ENCODE assay signal across 10 mouse cellular contexts in genomic region chr2:85038336-85038735, GRCm38 (mm10). TPM values are rescaled to one million over a fixed set of nuclear protein-coding genes. Genes with fewer than 3 reads are reported as not detected.
DNase-seq lines count a peak whose midpoint lies in the region; ATAC-seq and TF ChIP-seq lines count a peak whose summit lies in the region.
"Had no signal": no experiment of that assay in that cellular context is flagged by ENCODE, and none has a peak within 500 bp of the region (broad histone marks: within the 10 kb centered on the region; RNA-seq: fewer than 3 reads in every experiment).

No protein-coding gene starts in this region.

- WGBS in lung, embryonic 14.5 days = 75% methylated on average over 13 of the region's 13 CpGs
- WGBS in embryonic facial prominence, embryonic 12.5 days = 82% methylated on average over 13 of the region's 13 CpGs
- WGBS in limb, embryonic 10.5 days = 89% methylated on average over 13 of the region's 13 CpGs
- 64% methylated on average over 13 of the region's 13 CpGs for WGBS in olfactory bulb, adult 2 months

- H3K36me3 ChIP-seq in lung, embryonic 14.5 days (ENCODE audit: insufficient read depth) = peaks cover 48% of the 10 kb centered on the region
- H3K36me3 ChIP-seq in embryonic facial prominence, embryonic 12.5 days = peaks cover 42% of the 10 kb centered on the region
- peaks cover 47% of the 10 kb centered on the region for H3K36me3 ChIP-seq in limb, embryonic 10.5 days

- H3K9me3 ChIP-seq in lung, embryonic 14.5 days (ENCODE audit: low read depth, low read length) = no peaks in the 10 kb centered on the region
- no peaks in the 10 kb centered on the region for H3K9me3 ChIP-seq in embryonic facial prominence, embryonic 12.5 days
- no peaks in the 10 kb centered on the region for H3K9me3 ChIP-seq in limb, embryonic 10.5 days (replicated peaks)

- H3K4me2 ChIP-seq in lung, embryonic 14.5 days = peak overlapping the region; percentile 76
- H3K4me2 ChIP-seq in embryonic facial prominence, embryonic 12.5 days (replicated peaks) = peak overlapping the region; percentile 69

- H3K4me1 ChIP-seq in lung, embryonic 14.5 days (ENCODE audit: insufficient read depth) = peaks cover 14% of the 10 kb centered on the region; the same call in 1 of the 2 replicates
- H3K4me1 ChIP-seq in embryonic facial prominence, embryonic 12.5 days = peaks cover 11% of the 10 kb centered on the region
- peaks cover 15% of the 10 kb centered on the region; the same call in 1 of the 2 replicates for H3K4me1 ChIP-seq in limb, embryonic 10.5 days
- H3K4me1 ChIP-seq in olfactory bulb, adult 2 months (ENCODE audit: control insufficient read depth, insufficient read depth, low read length) = peaks cover 3% of the 10 kb centered on the region

- H3K9ac ChIP-seq in lung, embryonic 14.5 days = peak overlapping the region; percentile 88
- peak overlapping the region; percentile 94 for H3K9ac ChIP-seq in embryonic facial prominence, embryonic 12.5 days

- H3K27me3 ChIP-seq in lung, embryonic 14.5 days (ENCODE audit: insufficient read depth, low read length) = no peaks in the 10 kb centered on the region
- no peaks in the 10 kb centered on the region for H3K27me3 ChIP-seq in embryonic facial prominence, embryonic 12.5 days
- no peaks in the 10 kb centered on the region for H3K27me3 ChIP-seq in limb, embryonic 10.5 days (ENCODE audit: low read depth, poor library complexity, severe bottlenecking)

- no peak for TF ChIP-seq POLR2A in olfactory bulb, adult 2 months (IDR thresholded peaks at IDR 0.05; ENCODE audit: insufficient read depth, low read depth, low read length)

- no peak for ATAC-seq in lung, embryonic 14.5 days (ENCODE audit: insufficient read depth)
- ATAC-seq in embryonic facial prominence, embryonic 12.5 days (ENCODE audit: insufficient number of reproducible peaks, insufficient read depth, low FRiP score, low TSS enrichment) = no peak

- H3K4me3 ChIP-seq in lung, embryonic 14.5 days (ENCODE audit: low read depth, low read length) = peak overlapping the region; percentile 74
- H3K4me3 ChIP-seq in embryonic facial prominence, embryonic 12.5 days = peak overlapping the region; percentile 82
- peak overlapping the region; percentile 74 for H3K4me3 ChIP-seq in limb, embryonic 10.5 days
- peak overlapping the region; percentile 4; the same call in 1 of the 2 replicates for H3K4me3 ChIP-seq in olfactory bulb, adult 2 months (ENCODE audit: insufficient read depth, low read depth, low read length)

- peak overlapping the region; percentile 21; the same call in 1 of the 2 replicates for H3K27ac ChIP-seq in lung, embryonic 14.5 days (ENCODE audit: low read depth)
- peak overlapping the region; percentile 90; the same call in 1 of the 2 replicates for H3K27ac ChIP-seq in embryonic facial prominence, embryonic 12.5 days
- H3K27ac ChIP-seq in limb, embryonic 10.5 days = peak overlapping the region; percentile 98
- H3K27ac ChIP-seq in olfactory bulb, adult 2 months (ENCODE audit: insufficient read depth, low read depth, low read length) = no peak overlapping the region

- no peak for DNase-seq in lung, embryonic 14.5 days
- DNase-seq in lung, postnatal 25 days (ENCODE audit: low spot score) = no peak
- DNase-seq in limb, embryonic 10.5 days (ENCODE audit: low spot score) = no peak
- no peak for DNase-seq in cerebellum, postnatal 25 days
- DNase-seq in T-cell, adult 2 months (ENCODE audit: low spot score) = no peak
- no peak for DNase-seq in yolk sac, embryonic 10.5 days (ENCODE audit: low spot score)
- DNase-seq: adrenal gland, adult 2 months; kidney, postnatal 10 days had no signal

- TF ChIP-seq CTCF in lung, embryonic 14.5 days (IDR thresholded peaks at IDR 0.05; ENCODE audit: low read depth) = no peak
- TF ChIP-seq CTCF in olfactory bulb, adult 2 months (IDR thresholded peaks at IDR 0.05; ENCODE audit: insufficient read depth, low read depth, low read length) = no peak

RNA-seq across cellular contexts. Expression of gene P2rx3, which starts 1.1 kb away (rescaled TPM):
- 0.43 and 0.77 TPM in 2 replicates for polyA plus RNA-seq in lung, embryonic 14.5 days (2014; fragmentation: Nextera tagmentation; extraction: Ambion mirVana)
- 15.0 and 20.6 TPM in 2 replicates for polyA plus RNA-seq in embryonic facial prominence, embryonic 12.5 days (2016; fragmentation: Nextera tagmentation; extraction: Ambion mirVana)
- 2.1 and 2.8 TPM in 2 replicates for polyA plus RNA-seq in limb, embryonic 10.5 days (2016; fragmentation: Nextera tagmentation; extraction: Ambion mirVana)
- not detected in 2 replicates for polyA plus RNA-seq in olfactory bulb, adult 2 months (2012; ENCODE audit: insufficient read depth, insufficient read length, low replicate concordance, missing spikeins)

RNA-seq across cellular contexts. Expression of gene Ssrp1, which starts 1.3 kb away (rescaled TPM):
- polyA plus RNA-seq in lung, embryonic 14.5 days (2014; fragmentation: Nextera tagmentation; extraction: Ambion mirVana) = 346 and 352 TPM in 2 replicates
- 310 and 311 TPM in 2 replicates for polyA plus RNA-seq in embryonic facial prominence, embryonic 12.5 days (2016; fragmentation: Nextera tagmentation; extraction: Ambion mirVana)
- polyA plus RNA-seq in limb, embryonic 10.5 days (2016; fragmentation: Nextera tagmentation; extraction: Ambion mirVana) = 421 and 433 TPM in 2 replicates
- not detected in 2 replicates for polyA plus RNA-seq in olfactory bulb, adult 2 months (2012; ENCODE audit: insufficient read depth, insufficient read length, low replicate concordance, missing spikeins)

RNA-seq across cellular contexts. Expression of gene Tnks1bp1, which starts 9.5 kb away (rescaled TPM):
- polyA plus RNA-seq in lung, embryonic 14.5 days (2014; fragmentation: Nextera tagmentation; extraction: Ambion mirVana) = 10.6 and 13.7 TPM in 2 replicates
- 45.3 and 59.2 TPM in 2 replicates for polyA plus RNA-seq in embryonic facial prominence, embryonic 12.5 days (2016; fragmentation: Nextera tagmentation; extraction: Ambion mirVana)
- 28.7 and 32.0 TPM in 2 replicates for polyA plus RNA-seq in limb, embryonic 10.5 days (2016; fragmentation: Nextera tagmentation; extraction: Ambion mirVana)
- polyA plus RNA-seq in olfactory bulb, adult 2 months (2012; ENCODE audit: insufficient read depth, insufficient read length, low replicate concordance, missing spikeins) = not detected in 2 replicates

RNA-seq across cellular contexts. Expression of gene Prg3, which starts 50.3 kb away (rescaled TPM):
- polyA plus RNA-seq in lung, embryonic 14.5 days (2014; fragmentation: Nextera tagmentation; extraction: Ambion mirVana) = not detected in 2 replicates
- not detected in 2 replicates for polyA plus RNA-seq in embryonic facial prominence, embryonic 12.5 days (2016; fragmentation: Nextera tagmentation; extraction: Ambion mirVana)
- polyA plus RNA-seq in limb, embryonic 10.5 days (2016; fragmentation: Nextera tagmentation; extraction: Ambion mirVana) = 0.15 TPM in 1 of 2 replicates, not detected in the other
- not detected in 2 replicates for polyA plus RNA-seq in olfactory bulb, adult 2 months (2012; ENCODE audit: insufficient read depth, insufficient read length, low replicate concordance, missing spikeins)
- polyA plus RNA-seq: adrenal gland, adult 2 months had no signal

RNA-seq across cellular contexts. Expression of gene Prg2, which starts 58.1 kb away (rescaled TPM):
- polyA plus RNA-seq in lung, embryonic 14.5 days (2014; fragmentation: Nextera tagmentation; extraction: Ambion mirVana) = 0.23 TPM in 1 of 2 replicates, not detected in the other
- 0.60 and 0.93 TPM in 2 replicates for polyA plus RNA-seq in embryonic facial prominence, embryonic 12.5 days (2016; fragmentation: Nextera tagmentation; extraction: Ambion mirVana)
- 0.18 TPM in 1 of 2 replicates, not detected in the other for polyA plus RNA-seq in limb, embryonic 10.5 days (2016; fragmentation: Nextera tagmentation; extraction: Ambion mirVana)
- not detected in 2 replicates for polyA plus RNA-seq in olfactory bulb, adult 2 months (2012; ENCODE audit: insufficient read depth, insufficient read length, low replicate concordance, missing spikeins)
- polyA plus RNA-seq: adrenal gland, adult 2 months had no signal

Comparison
In these comparisons a context has a peak if more than half of its experiments do, and no peak if none do; other contexts are left out.
1. H3K4me3 ChIP-seq: peak in every context shown above with its lines; median percentile 82 in embryonic facial prominence, embryonic 12.5 days; 74 in lung, embryonic 14.5 days; 74 in limb, embryonic 10.5 days; 4 in olfactory bulb, adult 2 months.
2. RNA of gene Tnks1bp1, which starts 9.5 kb away (polyA plus RNA-seq): 45.3 to 59.2 TPM in embryonic facial prominence, embryonic 12.5 days, 28.7 to 32.0 TPM in limb, embryonic 10.5 days and 10.6 to 13.7 TPM in lung, embryonic 14.5 days; not detected in olfactory bulb, adult 2 months; every median in the first group is over 10 times any median in the second.